Mouse (Mus musculus): Measurements from ENCODE around the gene Bcl2l11. TPM values are rescaled to one million over a fixed set of nuclear protein-coding genes. Genes with fewer than 3 reads are reported as not detected.

Gene Bcl2l11
- polyA plus RNA-seq, 1 experiment: 54.4 TPM

GRCm38 (mm10) chr2:128153551-128153910 lies 27.7 kb downstream of the Bcl2l11 start:
- peaks cover 62% of the 10 kb centered on the region for H3K4me1 ChIP-seq (replicated peaks; ENCODE audit: control insufficient read depth, insufficient read depth, low read length)
- peaks cover 6% of the 10 kb centered on the region for H3K36me3 ChIP-seq (ENCODE audit: control insufficient read depth, insufficient read depth, low read length)
- 11% methylated on average over 11 of the region's 11 CpGs for WGBS
- peak overlapping the region; percentile 90 for H3K27ac ChIP-seq (ENCODE audit: control insufficient read depth, insufficient read depth, low read length)
- no peak for TF ChIP-seq POLR2A (IDR thresholded peaks at IDR 0.05; ENCODE audit: control insufficient read depth, extremely low read depth, insufficient read depth, low read length, poor library complexity)
- no peak for TF ChIP-seq CTCF (IDR thresholded peaks at IDR 0.05; ENCODE audit: borderline replicate concordance, control insufficient read depth, extremely low read depth, insufficient read depth, low read length, poor library complexity)
- H3K4me3 ChIP-seq (ENCODE audit: control insufficient read depth, insufficient read depth, low read length): no peak overlapping the region
- DNase-seq: peak; percentile 61
- no peaks in the 10 kb centered on the region for H3K27me3 ChIP-seq (ENCODE audit: control insufficient read depth, insufficient read depth, low read length)

- Histone ChIP-seq H3K27ac (ENCODE audit: control insufficient read depth, insufficient read depth, low read length) (peak overlapping the region; percentile 6; the same call in 1 of the 2 replicates), H3K4me1 (replicated peaks; ENCODE audit: control insufficient read depth, insufficient read depth, low read length) (peaks cover 79% of the 10 kb centered on the region), H3K4me3 (ENCODE audit: control insufficient read depth, insufficient read depth, low read length) (no peak overlapping the region), H3K27me3 (ENCODE audit: control insufficient read depth, insufficient read depth, low read length) (no peaks in the 10 kb centered on the region), H3K36me3 (ENCODE audit: control insufficient read depth, insufficient read depth, low read length) (no peaks in the 10 kb centered on the region)
- no peak for TF ChIP-seq POLR2A (IDR thresholded peaks at IDR 0.05; ENCODE audit: control insufficient read depth, extremely low read depth, insufficient read depth, low read length, poor library complexity)
- no peak for TF ChIP-seq CTCF (IDR thresholded peaks at IDR 0.05; ENCODE audit: borderline replicate concordance, control insufficient read depth, extremely low read depth, insufficient read depth, low read length, poor library complexity)
- DNase-seq: peak; percentile 36
- WGBS: 69% methylated on average over 13 of the region's 13 CpGs
These were observed 29.7 kb downstream of the Bcl2l11 start for GRCm38 (mm10) chr2:128155412-128156066.

GRCm38 (mm10) chr2:128156067-128156462 lies 30.2 kb downstream of the Bcl2l11 start:
- Histone ChIP-seq H3K4me1 (replicated peaks; ENCODE audit: control insufficient read depth, insufficient read depth, low read length) (peaks cover 80% of the 10 kb centered on the region), H3K27ac (ENCODE audit: control insufficient read depth, insufficient read depth, low read length) (peak overlapping the region; percentile 6; the same call in 1 of the 2 replicates), H3K36me3 (ENCODE audit: control insufficient read depth, insufficient read depth, low read length) (no peaks in the 10 kb centered on the region), H3K4me3 (ENCODE audit: control insufficient read depth, insufficient read depth, low read length) (no peak overlapping the region), H3K27me3 (ENCODE audit: control insufficient read depth, insufficient read depth, low read length) (no peaks in the 10 kb centered on the region)
- 18% methylated on average over 5 of the region's 5 CpGs for WGBS
- DNase-seq: peak; percentile 43
- TF ChIP-seq POLR2A (IDR thresholded peaks at IDR 0.05; ENCODE audit: control insufficient read depth, extremely low read depth, insufficient read depth, low read length, poor library complexity) (no peak), CTCF (IDR thresholded peaks at IDR 0.05; ENCODE audit: borderline replicate concordance, control insufficient read depth, extremely low read depth, insufficient read depth, low read length, poor library complexity) (no peak)

GRCm38 (mm10) chr2:128156557-128157412 lies 30.9 kb downstream of the Bcl2l11 start:
- H3K4me3 ChIP-seq (ENCODE audit: control insufficient read depth, insufficient read depth, low read length): no peak overlapping the region
- no peak overlapping the region for H3K27ac ChIP-seq (ENCODE audit: control insufficient read depth, insufficient read depth, low read length)
- no peaks in the 10 kb centered on the region for H3K36me3 ChIP-seq (ENCODE audit: control insufficient read depth, insufficient read depth, low read length)
- no peak for DNase-seq
- H3K27me3 ChIP-seq (ENCODE audit: control insufficient read depth, insufficient read depth, low read length): no peaks in the 10 kb centered on the region
- WGBS: 61% methylated on average over 12 of the region's 12 CpGs
- no peak for TF ChIP-seq POLR2A (IDR thresholded peaks at IDR 0.05; ENCODE audit: control insufficient read depth, extremely low read depth, insufficient read depth, low read length, poor library complexity)
- TF ChIP-seq CTCF (IDR thresholded peaks at IDR 0.05; ENCODE audit: borderline replicate concordance, control insufficient read depth, extremely low read depth, insufficient read depth, low read length, poor library complexity): no peak
- H3K4me1 ChIP-seq (replicated peaks; ENCODE audit: control insufficient read depth, insufficient read depth, low read length): peaks cover 73% of the 10 kb centered on the region

GRCm38 (mm10) chr2:128158734-128159410 lies 33.0 kb downstream of the Bcl2l11 start:
- H3K4me3 ChIP-seq (ENCODE audit: control insufficient read depth, insufficient read depth, low read length): no peak overlapping the region
- DNase-seq: no peak
- 32% methylated on average over 17 of the region's 17 CpGs for WGBS
- H3K27me3 ChIP-seq (ENCODE audit: control insufficient read depth, insufficient read depth, low read length): no peaks in the 10 kb centered on the region
- H3K4me1 ChIP-seq (replicated peaks; ENCODE audit: control insufficient read depth, insufficient read depth, low read length): peaks cover 54% of the 10 kb centered on the region
- no peak overlapping the region for H3K27ac ChIP-seq (ENCODE audit: control insufficient read depth, insufficient read depth, low read length)
- H3K36me3 ChIP-seq (ENCODE audit: control insufficient read depth, insufficient read depth, low read length): no peaks in the 10 kb centered on the region
- TF ChIP-seq POLR2A (IDR thresholded peaks at IDR 0.05; ENCODE audit: control insufficient read depth, extremely low read depth, insufficient read depth, low read length, poor library complexity): no peak
- TF ChIP-seq CTCF (IDR thresholded peaks at IDR 0.05; ENCODE audit: borderline replicate concordance, control insufficient read depth, extremely low read depth, insufficient read depth, low read length, poor library complexity): no peak

- no peak for DNase-seq
- Histone ChIP-seq H3K4me3 (ENCODE audit: control insufficient read depth, insufficient read depth, low read length) (no peak overlapping the region), H3K27me3 (ENCODE audit: control insufficient read depth, insufficient read depth, low read length) (no peaks in the 10 kb centered on the region), H3K36me3 (ENCODE audit: control insufficient read depth, insufficient read depth, low read length) (no peaks in the 10 kb centered on the region), H3K4me1 (replicated peaks; ENCODE audit: control insufficient read depth, insufficient read depth, low read length) (peaks cover 47% of the 10 kb centered on the region), H3K27ac (ENCODE audit: control insufficient read depth, insufficient read depth, low read length) (no peak overlapping the region; the same call in 1 of the 2 replicates)
- TF ChIP-seq CTCF (IDR thresholded peaks at IDR 0.05; ENCODE audit: borderline replicate concordance, control insufficient read depth, extremely low read depth, insufficient read depth, low read length, poor library complexity) (no peak), POLR2A (IDR thresholded peaks at IDR 0.05; ENCODE audit: control insufficient read depth, extremely low read depth, insufficient read depth, low read length, poor library complexity) (0 out of 2 replicates have a peak, but pooled peaks have one; percentile 29)
- WGBS: 11% methylated on average over 7 of the region's 7 CpGs
These were observed 33.8 kb downstream of the Bcl2l11 start for GRCm38 (mm10) chr2:128159619-128160125.

All from thymus, adult 2 months (tissue).